Mouse (Mus musculus) limb, embryonic 15.5 days (tissue): ENCODE data around the gene Rasa3. TPM values are rescaled to one million over a fixed set of nuclear protein-coding genes. Genes with fewer than 3 reads are reported as not detected.
A peak's percentile ranks its signal among the peaks of the same experiment; 100 is the strongest.

Source experiments
- ATAC-seq: fragments of 200-750 bp; cut with Nextera tagmentation; 2 replicates; pipeline ENCODE4 v1.8.0; 2017; ENCODE audit warnings: low read depth, moderate TSS enrichment; ENCODE audit not compliant: insufficient number of reproducible peaks, low FRiP score, low TSS enrichment
- H3K27ac ChIP-seq: fragments of 300-500 bp; sonication (generic); 2 replicates; pipeline ENCODE4 v1.5.1; 2015; ENCODE audit warnings: moderate library complexity, mild to moderate bottlenecking, inconsistent platforms
- H3K27me3 ChIP-seq: fragments of 300-500 bp; sonication (generic); 2 replicates; pipeline ENCODE4 v1.6.1; 2015; ENCODE audit warnings: inconsistent platforms
- H3K36me3 ChIP-seq: fragments of 300-500 bp; sonication (generic); 2 replicates; pipeline ENCODE4 v1.6.1; 2015; ENCODE audit warnings: inconsistent platforms
- H3K4me1 ChIP-seq: fragments of 300-500 bp; sonication (generic); 2 replicates; pipeline ENCODE4 v1.6.1; 2015; ENCODE audit warnings: inconsistent platforms
- H3K4me2 ChIP-seq: fragments of 300-500 bp; sonication (generic); 2 replicates; pipeline ENCODE4 v1.6.1; 2015; ENCODE audit warnings: mild to moderate bottlenecking, inconsistent platforms
- H3K4me3 ChIP-seq: fragments of 300-500 bp; sonication (generic); 2 replicates; pipeline ENCODE4 v1.5.1; 2015; ENCODE audit warnings: mild to moderate bottlenecking, inconsistent platforms
- H3K9ac ChIP-seq: fragments of 300-500 bp; sonication (generic); 2 replicates; pipeline ENCODE4 v1.6.1; 2015; ENCODE audit warnings: inconsistent platforms
- H3K9me3 ChIP-seq: fragments of 300-500 bp; sonication (generic); 2 replicates; pipeline ENCODE4 v1.6.1; 2016; ENCODE audit warnings: inconsistent platforms
- WGBS: fragments of 180-500 bp; shearing (Covaris S2); methylation state at CpG from one replicate; pipeline ENCODE4 v1.1.7; 2015; 5-methylcytosine and 5-hydroxymethylcytosine counted together
- polyA plus RNA-seq: library from polyadenylated mRNA; unstranded; fragments of >200 nt; fragmentation: Nextera tagmentation; extraction: Ambion mirVana; gene quantifications from 2 replicates; pipeline ENCODE4 v1.2.1, GENCODE M21; 2015

The Rasa3 gene
- 32.3 and 35.5 TPM in 2 replicates for polyA plus RNA-seq

- Histone ChIP-seq H3K27me3 (peaks cover 13% of the 10 kb centered on the region), H3K27ac (peak within 1 kb of the TSS; percentile 89), H3K4me2 (peak within 1 kb of the TSS; percentile 88), H3K9ac (peak within 1 kb of the TSS; percentile 67), H3K9me3 (no peaks in the 10 kb centered on the region), H3K4me3 (peak within 1 kb of the TSS; percentile 83), H3K4me1 (peaks cover 20% of the 10 kb centered on the region), H3K36me3 (no peaks in the 10 kb centered on the region)
- under 1% methylated on average over 42 of the region's 42 CpGs for WGBS
- ATAC-seq = peak; percentile 97
Observed at GRCm38 (mm10) chr8:13677413-13677883, at the start of gene Rasa3. Gene Rasa3, minus strand, starts transcription at chr8:13677603.

GRCm38 (mm10) chr8:13725722-13726121 is 48.3 kb upstream of the Rasa3 start:
- Histone ChIP-seq H3K9ac (no peak overlapping the region), H3K4me2 (no peak overlapping the region), H3K4me3 (no peak overlapping the region), H3K27me3 (no peaks in the 10 kb centered on the region), H3K4me1 (0 out of 2 replicates have a peak, but pooled peaks cover 6% of the 10 kb centered on the region), H3K36me3 (no peaks in the 10 kb centered on the region), H3K27ac (no peak overlapping the region), H3K9me3 (no peaks in the 10 kb centered on the region)
- ATAC-seq = no peak

- Histone ChIP-seq H3K9ac (no peak overlapping the region), H3K36me3 (no peaks in the 10 kb centered on the region), H3K4me3 (no peak overlapping the region), H3K27ac (no peak overlapping the region), H3K4me2 (no peak overlapping the region), H3K9me3 (no peaks in the 10 kb centered on the region), H3K27me3 (no peaks in the 10 kb centered on the region), H3K4me1 (no peaks in the 10 kb centered on the region)
- WGBS = 91% methylated on average over 8 of the region's 8 CpGs
- no peak for ATAC-seq
Observed at GRCm38 (mm10) chr8:13718980-13719379, 41.6 kb upstream of the Rasa3 start.

- WGBS = 82% methylated on average over 5 of the region's 5 CpGs
- Histone ChIP-seq H3K4me2 (no peak overlapping the region), H3K4me1 (peaks cover 6% of the 10 kb centered on the region; the same call in 1 of the 2 replicates), H3K4me3 (no peak overlapping the region), H3K9me3 (no peaks in the 10 kb centered on the region), H3K36me3 (no peaks in the 10 kb centered on the region), H3K9ac (no peak overlapping the region), H3K27me3 (no peaks in the 10 kb centered on the region), H3K27ac (no peak overlapping the region)
- no peak for ATAC-seq
Observed at GRCm38 (mm10) chr8:13708514-13708913, 31.1 kb upstream of the Rasa3 start.

GRCm38 (mm10) chr8:13706918-13707317 is 29.5 kb upstream of the Rasa3 start:
- Histone ChIP-seq H3K9me3 (no peaks in the 10 kb centered on the region), H3K36me3 (no peaks in the 10 kb centered on the region), H3K4me2 (no peak overlapping the region), H3K27me3 (no peaks in the 10 kb centered on the region), H3K4me1 (peaks cover 8% of the 10 kb centered on the region; the same call in 1 of the 2 replicates), H3K27ac (no peak overlapping the region), H3K9ac (no peak overlapping the region), H3K4me3 (no peak overlapping the region)
- ATAC-seq = no peak
- WGBS = 85% methylated on average over 5 of the region's 5 CpGs

- no peak within 1 kb of the TSS for H3K4me3 ChIP-seq
- H3K9ac ChIP-seq = no peak within 1 kb of the TSS
- H3K27me3 ChIP-seq = no peaks in the 10 kb centered on the region
- peaks cover 8% of the 10 kb centered on the region; the same call in 1 of the 2 replicates for H3K4me1 ChIP-seq
- 14% methylated on average over 5 of the region's 5 CpGs for WGBS
- H3K27ac ChIP-seq = no peak within 1 kb of the TSS
- no peaks in the 10 kb centered on the region for H3K36me3 ChIP-seq
- no peak within 1 kb of the TSS for H3K4me2 ChIP-seq
- ATAC-seq = no peak
- no peaks in the 10 kb centered on the region for H3K9me3 ChIP-seq
Observed at GRCm38 (mm10) chr8:13705668-13706067, 28.3 kb upstream of the Rasa3 start, which contains the start of gene Cfap97d2. Gene Cfap97d2, plus strand, starts transcription at chr8:13705889.

- Histone ChIP-seq H3K9ac (no peak overlapping the region), H3K4me2 (no peak overlapping the region), H3K27me3 (no peaks in the 10 kb centered on the region), H3K4me3 (no peak overlapping the region), H3K27ac (no peak overlapping the region), H3K9me3 (no peaks in the 10 kb centered on the region), H3K36me3 (no peaks in the 10 kb centered on the region), H3K4me1 (peaks cover 8% of the 10 kb centered on the region; the same call in 1 of the 2 replicates)
- WGBS = 78% methylated on average over 4 of the region's 4 CpGs
- ATAC-seq = no peak
Observed at GRCm38 (mm10) chr8:13704301-13704700, 26.9 kb upstream of the Rasa3 start.

- Histone ChIP-seq H3K4me3 (no peak overlapping the region), H3K9me3 (no peaks in the 10 kb centered on the region), H3K4me2 (no peak overlapping the region), H3K4me1 (peaks cover 8% of the 10 kb centered on the region; the same call in 1 of the 2 replicates), H3K27ac (no peak overlapping the region), H3K36me3 (no peaks in the 10 kb centered on the region), H3K27me3 (no peaks in the 10 kb centered on the region), H3K9ac (no peak overlapping the region)
- ATAC-seq = no peak
- 90% methylated on average over 6 of the region's 6 CpGs for WGBS
Observed at GRCm38 (mm10) chr8:13703756-13704155, 26.4 kb upstream of the Rasa3 start.

GRCm38 (mm10) chr8:13702755-13703154 is 25.4 kb upstream of the Rasa3 start:
- 60% methylated on average over 4 of the region's 4 CpGs for WGBS
- H3K4me1 ChIP-seq = peaks cover 8% of the 10 kb centered on the region; the same call in 1 of the 2 replicates
- H3K4me3 ChIP-seq = no peak overlapping the region
- no peak overlapping the region for H3K27ac ChIP-seq
- H3K27me3 ChIP-seq = no peaks in the 10 kb centered on the region
- H3K36me3 ChIP-seq = no peaks in the 10 kb centered on the region
- no peak overlapping the region for H3K9ac ChIP-seq
- H3K9me3 ChIP-seq = no peaks in the 10 kb centered on the region
- ATAC-seq = no peak
- H3K4me2 ChIP-seq = no peak overlapping the region

- 82% methylated on average over 5 of the region's 5 CpGs for WGBS
- Histone ChIP-seq H3K9me3 (no peaks in the 10 kb centered on the region), H3K36me3 (no peaks in the 10 kb centered on the region), H3K4me2 (no peak overlapping the region), H3K4me3 (no peak overlapping the region), H3K4me1 (0 out of 2 replicates have a peak, but pooled peaks cover 2% of the 10 kb centered on the region), H3K9ac (no peak overlapping the region), H3K27ac (no peak overlapping the region), H3K27me3 (no peaks in the 10 kb centered on the region)
- ATAC-seq = no peak
Observed at GRCm38 (mm10) chr8:13699323-13699949, 22.0 kb upstream of the Rasa3 start.

- H3K9ac ChIP-seq = no peak overlapping the region
- H3K4me2 ChIP-seq = no peak overlapping the region
- ATAC-seq = no peak
- 0 out of 2 replicates have a peak, but pooled peaks cover 2% of the 10 kb centered on the region for H3K4me1 ChIP-seq
- WGBS = 69% methylated on average over 3 of the region's 3 CpGs
- no peaks in the 10 kb centered on the region for H3K36me3 ChIP-seq
- no peak overlapping the region for H3K4me3 ChIP-seq
- H3K27me3 ChIP-seq = no peaks in the 10 kb centered on the region
- no peak overlapping the region for H3K27ac ChIP-seq
- H3K9me3 ChIP-seq = no peaks in the 10 kb centered on the region
Observed at GRCm38 (mm10) chr8:13698281-13698680, 20.9 kb upstream of the Rasa3 start.

GRCm38 (mm10) chr8:13697681-13698080 is 20.3 kb upstream of the Rasa3 start:
- Histone ChIP-seq H3K4me2 (no peak overlapping the region), H3K9me3 (no peaks in the 10 kb centered on the region), H3K27ac (no peak overlapping the region), H3K4me1 (0 out of 2 replicates have a peak, but pooled peaks cover 2% of the 10 kb centered on the region), H3K27me3 (no peaks in the 10 kb centered on the region), H3K4me3 (no peak overlapping the region), H3K9ac (no peak overlapping the region), H3K36me3 (no peaks in the 10 kb centered on the region)
- ATAC-seq = no peak
- WGBS = 74% methylated on average over 8 of the region's 8 CpGs
